Mouse (Mus musculus) hindbrain, embryonic 16.5 days (tissue): ENCODE results near the gene Batf3. TPM values are rescaled to one million over a fixed set of nuclear protein-coding genes. Genes with fewer than 3 reads are reported as not detected.

Source experiments
- ATAC-seq: fragments of 200-750 bp; cut with Nextera tagmentation; 2 replicates; pipeline ENCODE4 v1.8.0; 2017; ENCODE audit warnings: moderate TSS enrichment, moderate library complexity
- H3K27ac ChIP-seq: fragments of 300-500 bp; sonication (generic); 2 replicates; pipeline ENCODE4 v1.5.1; 2014; ENCODE audit warnings: low read depth, mild to moderate bottlenecking, control low read depth, low read length, moderate library complexity
- H3K27me3 ChIP-seq: fragments of 300-500 bp; sonication (generic); replicated peaks from 2 replicates; pipeline ENCODE4 v1.6.1; 2014; ENCODE audit warnings: low read length; ENCODE audit not compliant: control insufficient read depth, insufficient read depth
- H3K36me3 ChIP-seq: fragments of 300-500 bp; sonication (generic); 2 replicates; pipeline ENCODE4 v1.6.1; 2014; ENCODE audit warnings: mild to moderate bottlenecking, low read length, moderate library complexity, mixed read lengths; ENCODE audit not compliant: control insufficient read depth, insufficient read depth
- H3K4me1 ChIP-seq: fragments of 300-500 bp; sonication (generic); 2 replicates; pipeline ENCODE4 v1.6.1; 2014; ENCODE audit warnings: low read depth, low read length; ENCODE audit not compliant: control insufficient read depth, insufficient read depth
- H3K4me2 ChIP-seq: fragments of 300-500 bp; sonication (generic); 2 replicates; pipeline ENCODE4 v1.6.1; 2014; ENCODE audit warnings: mild to moderate bottlenecking, low read length, control low read depth, moderate library complexity
- H3K4me3 ChIP-seq: fragments of 300-500 bp; sonication (generic); 2 replicates; pipeline ENCODE4 v1.5.1; 2014; ENCODE audit warnings: mild to moderate bottlenecking, low read length, control low read depth, moderate library complexity
- H3K9ac ChIP-seq: fragments of 300-500 bp; sonication (generic); 2 replicates; pipeline ENCODE4 v1.6.1; 2014; ENCODE audit warnings: low read depth, mild to moderate bottlenecking, control low read depth, low read length, moderate library complexity
- H3K9me3 ChIP-seq: fragments of 300-500 bp; sonication (generic); 2 replicates; pipeline ENCODE4 v1.6.1; 2014; ENCODE audit warnings: mild to moderate bottlenecking, low read length, moderate library complexity; ENCODE audit not compliant: control insufficient read depth
- WGBS: fragments of 180-500 bp; shearing (Covaris S2); extraction: QIAGEN DNeasy Blood & Tissue Kit; methylation state at CpG from one replicate; pipeline ENCODE4 v1.1.7; 2014; 5-methylcytosine and 5-hydroxymethylcytosine counted together
- polyA plus RNA-seq: library from polyadenylated mRNA; unstranded; fragments of >200 nt; fragmentation: Nextera tagmentation; extraction: Ambion mirVana; gene quantifications from 2 replicates; pipeline ENCODE4 v1.2.1, GENCODE M21; 2015

Gene Batf3
- polyA plus RNA-seq, 1 experiment from 2014 or later = 3.9 TPM

DNA sequence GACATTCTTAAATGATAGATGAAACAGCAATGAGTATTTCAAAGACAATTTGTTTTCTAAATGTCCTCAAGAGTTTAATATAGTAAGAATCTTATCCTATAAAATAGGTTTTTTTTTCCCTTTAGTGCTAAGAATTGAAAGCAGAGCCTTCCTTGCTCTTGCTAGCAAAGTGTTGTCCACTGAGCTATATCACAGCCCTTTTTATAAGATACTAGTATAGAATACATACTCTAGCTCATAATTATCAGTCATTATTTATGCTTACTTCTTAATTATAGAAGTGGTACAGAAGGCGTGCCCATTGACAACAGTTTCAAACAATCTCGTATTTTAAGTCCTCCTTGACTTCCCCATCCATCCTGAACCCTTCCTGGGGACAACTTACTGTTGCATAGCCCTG is 33.1 kb upstream of the Batf3 start:
- Histone ChIP-seq H3K27me3 (no peaks in the 10 kb centered on the region), H3K9me3 (no peaks in the 10 kb centered on the region), H3K36me3 (no peaks in the 10 kb centered on the region), H3K4me3 (no peak overlapping the region), H3K27ac (no peak overlapping the region), H3K4me1 (peaks cover 11% of the 10 kb centered on the region), H3K4me2 (no peak overlapping the region), H3K9ac (no peak overlapping the region)
- 94% methylated on average over 2 of the region's 2 CpGs for WGBS
- no peak for ATAC-seq

DNA sequence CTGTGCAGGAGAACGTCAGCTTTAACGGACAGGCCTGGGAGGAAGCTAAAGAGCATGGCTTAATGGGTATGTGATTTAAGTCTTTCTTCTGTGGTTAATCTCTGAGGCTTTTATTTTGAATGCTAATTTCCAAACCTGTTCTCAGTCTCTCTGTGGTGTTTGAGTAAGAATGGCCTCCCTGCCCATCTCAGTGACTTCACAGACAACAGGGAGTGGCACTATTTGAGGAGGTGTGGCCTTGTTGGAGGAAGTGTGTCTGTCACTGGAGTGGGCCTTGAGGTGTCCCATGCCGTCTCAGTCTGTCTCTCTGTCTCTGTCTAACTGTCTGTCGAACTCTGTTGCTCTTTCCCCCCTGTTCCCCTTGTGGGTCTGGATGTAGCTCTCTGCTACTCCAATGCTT is 32.5 kb upstream of the Batf3 start:
- WGBS = 93% methylated on average over 4 of the region's 4 CpGs
- H3K36me3 ChIP-seq = no peaks in the 10 kb centered on the region
- no peak overlapping the region for H3K4me3 ChIP-seq
- no peak for ATAC-seq
- no peaks in the 10 kb centered on the region for H3K9me3 ChIP-seq
- H3K9ac ChIP-seq = no peak overlapping the region
- no peaks in the 10 kb centered on the region for H3K27me3 ChIP-seq
- H3K4me2 ChIP-seq = no peak overlapping the region
- peaks cover 11% of the 10 kb centered on the region for H3K4me1 ChIP-seq
- H3K27ac ChIP-seq = no peak overlapping the region

DNA sequence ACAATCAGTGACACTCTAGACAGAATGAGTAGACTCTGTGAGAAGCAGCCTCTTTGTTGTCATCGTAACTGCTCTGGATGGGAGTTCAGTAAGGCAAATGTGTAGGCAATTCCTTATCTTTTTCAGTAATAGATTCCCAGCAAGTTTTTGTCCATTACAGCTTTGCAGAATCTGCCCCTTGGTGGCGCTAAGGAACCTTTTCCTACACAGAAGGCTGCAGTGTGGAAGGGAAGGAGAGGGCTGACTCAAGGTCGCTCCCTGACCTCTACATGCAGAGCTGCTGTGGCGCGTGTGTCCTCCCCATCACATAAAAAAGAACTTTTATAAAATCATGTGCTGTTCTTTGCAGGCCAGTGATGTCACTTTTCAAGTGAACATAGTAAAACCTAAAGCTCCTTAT is 29.3 kb upstream of the Batf3 start:
- Histone ChIP-seq H3K4me3 (no peak overlapping the region), H3K4me1 (peaks cover 2% of the 10 kb centered on the region), H3K27me3 (no peaks in the 10 kb centered on the region), H3K9ac (no peak overlapping the region), H3K9me3 (no peaks in the 10 kb centered on the region), H3K27ac (no peak overlapping the region), H3K36me3 (no peaks in the 10 kb centered on the region), H3K4me2 (no peak overlapping the region)
- no peak for ATAC-seq
- 78% methylated on average over 5 of the region's 5 CpGs for WGBS

DNA sequence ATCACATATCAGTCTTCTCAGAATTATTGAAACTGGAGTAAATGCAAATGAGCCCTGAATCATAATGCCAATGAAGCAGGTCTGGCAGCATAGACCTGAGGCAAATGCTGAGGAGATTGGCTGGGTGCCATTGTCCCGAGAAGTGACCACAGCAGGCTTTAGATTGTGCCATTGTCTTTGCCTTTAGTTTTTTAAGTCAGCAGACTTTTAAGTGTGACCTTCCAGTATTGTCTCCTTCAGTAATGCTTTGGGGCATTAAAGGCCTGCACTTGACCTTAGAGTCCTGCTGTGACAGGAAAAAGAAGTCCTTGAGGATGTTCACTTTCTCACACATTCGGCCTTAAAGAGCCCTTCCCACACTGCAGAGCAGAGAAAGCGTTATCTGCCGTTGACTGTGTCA is 27.4 kb upstream of the Batf3 start:
- H3K36me3 ChIP-seq = no peaks in the 10 kb centered on the region
- ATAC-seq = no peak
- no peaks in the 10 kb centered on the region for H3K4me1 ChIP-seq
- no peaks in the 10 kb centered on the region for H3K9me3 ChIP-seq
- no peak overlapping the region for H3K27ac ChIP-seq
- H3K27me3 ChIP-seq = no peaks in the 10 kb centered on the region
- H3K9ac ChIP-seq = no peak overlapping the region
- H3K4me2 ChIP-seq = no peak overlapping the region
- no peak overlapping the region for H3K4me3 ChIP-seq
- WGBS = 81% methylated on average over 4 of the region's 4 CpGs

DNA sequence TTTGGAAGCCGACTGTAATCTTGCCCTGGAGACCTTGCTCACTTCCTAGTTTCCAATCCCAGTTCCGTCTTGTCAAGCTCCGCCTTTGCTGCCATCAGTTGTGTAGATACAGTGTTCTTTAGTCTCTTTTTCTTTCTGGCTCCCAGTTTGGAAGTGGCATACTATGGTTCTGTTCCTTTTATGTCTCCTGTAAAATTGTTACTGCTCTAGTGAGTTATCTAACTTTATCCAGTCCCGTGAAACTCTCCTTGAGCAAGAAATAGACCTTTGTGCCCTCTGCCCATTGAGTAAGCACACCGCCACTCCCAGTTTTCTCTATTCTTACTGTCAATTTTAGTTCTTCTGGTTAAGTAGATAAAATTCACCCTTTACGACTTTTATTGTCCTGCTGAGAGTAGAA is 26.0 kb upstream of the Batf3 start:
- 87% methylated on average over 6 of the region's 6 CpGs for WGBS
- H3K9ac ChIP-seq = no peak overlapping the region
- H3K27ac ChIP-seq = no peak overlapping the region
- H3K36me3 ChIP-seq = no peaks in the 10 kb centered on the region
- H3K9me3 ChIP-seq = no peaks in the 10 kb centered on the region
- no peak overlapping the region for H3K4me2 ChIP-seq
- ATAC-seq = no peak
- H3K27me3 ChIP-seq = no peaks in the 10 kb centered on the region
- H3K4me3 ChIP-seq = no peak overlapping the region
- no peaks in the 10 kb centered on the region for H3K4me1 ChIP-seq

DNA sequence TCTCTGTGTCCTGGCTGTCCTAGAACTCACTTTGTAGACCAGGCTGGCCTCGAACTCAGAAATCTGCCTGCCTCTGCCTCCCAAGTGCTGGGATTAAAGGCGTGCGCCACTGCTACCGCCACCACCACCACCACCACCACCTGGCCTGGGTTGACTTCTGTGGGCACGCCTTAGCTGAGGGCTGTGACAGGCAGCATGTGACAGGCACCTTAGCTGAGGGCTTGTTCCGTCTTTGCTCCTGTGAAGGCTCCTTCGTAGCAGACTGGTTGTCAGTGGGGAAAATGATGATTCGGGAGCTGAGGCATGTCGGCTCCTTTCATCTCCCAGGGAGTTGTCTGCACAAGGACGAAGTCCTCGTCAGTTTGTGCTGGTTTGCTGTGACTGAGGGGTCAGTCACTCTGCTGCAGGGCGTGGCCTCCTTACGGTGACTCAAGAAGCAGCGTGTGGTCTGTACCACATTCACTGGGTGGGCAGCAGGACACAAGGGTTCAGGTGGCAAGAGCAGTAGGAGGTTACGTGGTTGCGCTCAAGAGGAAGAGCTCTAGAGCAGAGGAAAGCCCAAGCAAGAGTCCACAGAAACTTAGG is 25.2 kb upstream of the Batf3 start:
- H3K4me2 ChIP-seq = no peak overlapping the region
- H3K27me3 ChIP-seq = no peaks in the 10 kb centered on the region
- no peak overlapping the region for H3K4me3 ChIP-seq
- no peaks in the 10 kb centered on the region for H3K9me3 ChIP-seq
- H3K27ac ChIP-seq = no peak overlapping the region
- 91% methylated on average over 16 of the region's 16 CpGs for WGBS
- no peak overlapping the region for H3K9ac ChIP-seq
- H3K36me3 ChIP-seq = no peaks in the 10 kb centered on the region
- no peak for ATAC-seq
- H3K4me1 ChIP-seq = no peaks in the 10 kb centered on the region

DNA sequence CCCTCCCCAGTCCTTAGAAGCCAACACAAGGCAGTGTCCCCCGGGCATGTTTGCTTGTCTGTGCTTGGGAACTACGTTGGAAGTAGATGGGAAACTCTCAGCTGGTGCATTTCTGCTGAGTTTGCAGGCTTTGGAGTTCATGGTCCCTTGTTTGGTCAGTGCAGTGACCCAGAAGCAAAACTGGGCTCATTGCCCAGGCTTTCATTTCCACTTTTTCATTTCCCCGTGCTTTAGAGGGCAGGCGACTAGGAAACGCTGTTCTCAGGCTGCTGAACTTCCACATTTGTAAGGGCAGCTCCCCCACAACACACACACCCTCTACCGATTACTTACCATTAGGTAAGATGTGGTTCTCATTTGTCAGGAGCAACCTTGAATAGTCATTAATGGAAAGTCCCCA is 24.6 kb upstream of the Batf3 start:
- 66% methylated on average over 6 of the region's 6 CpGs for WGBS
- Histone ChIP-seq H3K4me3 (no peak overlapping the region), H3K9me3 (no peaks in the 10 kb centered on the region), H3K27ac (no peak overlapping the region), H3K9ac (no peak overlapping the region), H3K4me1 (no peaks in the 10 kb centered on the region), H3K36me3 (no peaks in the 10 kb centered on the region), H3K27me3 (no peaks in the 10 kb centered on the region), H3K4me2 (no peak overlapping the region)
- no peak for ATAC-seq

DNA sequence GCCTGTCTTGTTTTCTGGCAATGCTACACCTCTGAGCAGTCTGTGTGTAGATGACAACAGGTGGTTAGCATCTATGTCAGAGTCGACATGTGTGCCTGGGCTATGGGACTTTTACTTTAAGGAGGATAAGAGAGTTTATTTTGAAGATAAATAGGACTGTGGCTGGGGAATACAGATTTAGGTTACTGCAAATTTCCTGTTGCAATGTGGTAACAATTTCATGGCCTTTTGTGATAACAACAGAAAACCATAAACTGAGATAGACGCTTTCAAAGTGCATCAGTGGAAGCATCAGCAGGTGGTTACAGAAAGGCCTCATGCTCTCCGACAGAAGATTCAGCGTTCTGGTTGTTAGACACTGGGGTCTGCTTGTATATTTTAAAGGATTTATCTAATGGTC is 24.2 kb upstream of the Batf3 start:
- Histone ChIP-seq H3K27me3 (no peaks in the 10 kb centered on the region), H3K9ac (no peak overlapping the region), H3K4me1 (no peaks in the 10 kb centered on the region), H3K9me3 (no peaks in the 10 kb centered on the region), H3K4me2 (no peak overlapping the region), H3K36me3 (no peaks in the 10 kb centered on the region), H3K4me3 (no peak overlapping the region), H3K27ac (no peak overlapping the region)
- no peak for ATAC-seq
- WGBS = 89% methylated on average over 4 of the region's 4 CpGs

DNA sequence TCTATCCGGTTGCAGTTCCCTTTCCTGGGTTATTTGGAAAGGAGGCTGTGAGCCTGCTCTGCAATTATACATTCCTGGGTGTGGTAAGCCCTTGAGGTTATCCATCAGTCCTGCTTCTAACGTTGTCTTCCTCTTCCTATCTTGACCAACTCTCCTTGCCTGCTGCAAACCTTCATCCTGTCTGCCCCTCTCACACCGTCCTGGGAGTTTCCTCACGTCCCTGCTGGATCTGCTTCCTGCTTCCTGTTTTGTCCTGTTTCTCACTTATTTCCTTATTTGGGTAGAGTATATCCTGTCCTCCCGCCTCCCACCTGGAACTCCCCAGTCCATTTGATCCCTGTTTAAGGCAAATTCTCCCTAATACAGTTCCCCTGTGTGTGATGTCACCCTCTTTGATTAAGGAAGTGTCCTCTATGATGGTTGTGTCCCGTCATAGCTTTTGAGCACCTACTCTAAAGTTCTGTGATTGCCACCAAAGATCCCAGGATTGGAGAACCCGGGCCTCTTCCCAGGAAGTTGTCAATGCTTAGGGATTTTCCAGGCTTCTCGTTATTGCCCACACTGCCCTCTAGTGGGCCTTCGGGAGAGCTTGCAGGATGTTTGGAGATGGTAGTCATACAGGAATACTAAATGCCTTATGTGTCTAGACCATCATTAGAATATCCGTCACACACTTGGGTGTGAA is 22.3 kb upstream of the Batf3 start:
- H3K4me3 ChIP-seq = no peak overlapping the region
- H3K9ac ChIP-seq = no peak overlapping the region
- no peak for ATAC-seq
- H3K27me3 ChIP-seq = no peaks in the 10 kb centered on the region
- H3K4me2 ChIP-seq = no peak overlapping the region
- H3K36me3 ChIP-seq = no peaks in the 10 kb centered on the region
- H3K9me3 ChIP-seq = no peaks in the 10 kb centered on the region
- H3K4me1 ChIP-seq = no peaks in the 10 kb centered on the region
- WGBS = 66% methylated on average over 10 of the region's 10 CpGs
- no peak overlapping the region for H3K27ac ChIP-seq
